Mouse (Mus musculus): Measurements from ENCODE around the gene Pcsk6. TPM values are rescaled to one million over a fixed set of nuclear protein-coding genes. Genes with fewer than 3 reads are reported as not detected.
A peak's percentile ranks its signal among the peaks of the same experiment; 100 is the strongest.
"Not testable (repeated sequence)": the region's sequence is repeated elsewhere in the genome, so short reads cannot be mapped to it uniquely, and the experiment has no call there.

Gene Pcsk6
- polyA plus RNA-seq, 1 experiment from 2014 or later, result 7.0 TPM

GRCm38 (mm10) chr7:65914761-65915301 is 53.3 kb downstream of the Pcsk6 start:
- no peak for ATAC-seq (ENCODE audit: low FRiP score, low TSS enrichment)
- Histone ChIP-seq H3K9me3 (ENCODE audit: control insufficient read depth, low read length) (no peaks in the 10 kb centered on the region), H3K27ac (replicated peaks) (0 out of 2 replicates have a peak overlapping the region, but pooled peaks have one; percentile 30), H3K9ac (ENCODE audit: low read length) (no peak overlapping the region), H3K4me2 (replicated peaks; ENCODE audit: low read depth) (0 out of 2 replicates have a peak overlapping the region, but pooled peaks have one; percentile 5), H3K4me1 (replicated peaks; ENCODE audit: control insufficient read depth, insufficient read depth) (no peaks in the 10 kb centered on the region), H3K36me3 (ENCODE audit: control insufficient read depth, insufficient read depth, low read length) (no peaks in the 10 kb centered on the region), H3K27me3 (ENCODE audit: control insufficient read depth, insufficient read depth, low read length) (no peaks in the 10 kb centered on the region), H3K4me3 (ENCODE audit: low read depth, low read length) (no peak overlapping the region)
- DNase-seq (ENCODE audit: low spot score), result no peak
- 29% methylated on average over 11 of the region's 11 CpGs for whole genome bisulfite sequencing
- TF ChIP-seq CTCF (IDR thresholded peaks at IDR 0.05; ENCODE audit: low read depth), result no peak
- no peak for TF ChIP-seq EP300 (optimal IDR thresholded peaks at IDR 0.05)

GRCm38 (mm10) chr7:65915821-65916220 is 54.3 kb downstream of the Pcsk6 start:
- DNase-seq (ENCODE audit: low spot score), result no peak

GRCm38 (mm10) chr7:65916566-65916965 is 55.0 kb downstream of the Pcsk6 start:
- Histone ChIP-seq H3K4me3 (ENCODE audit: low read depth, low read length) (no peak overlapping the region), H3K9me3 (ENCODE audit: control insufficient read depth, low read length) (no peaks in the 10 kb centered on the region), H3K4me1 (replicated peaks; ENCODE audit: control insufficient read depth, insufficient read depth) (no peaks in the 10 kb centered on the region), H3K27ac (replicated peaks) (no peak overlapping the region), H3K27me3 (ENCODE audit: control insufficient read depth, insufficient read depth, low read length) (no peaks in the 10 kb centered on the region), H3K36me3 (ENCODE audit: control insufficient read depth, insufficient read depth, low read length) (no peaks in the 10 kb centered on the region), H3K9ac (ENCODE audit: low read length) (no peak overlapping the region), H3K4me2 (replicated peaks; ENCODE audit: low read depth) (no peak overlapping the region)
- ATAC-seq (ENCODE audit: low FRiP score, low TSS enrichment) (no peak), DNase-seq (ENCODE audit: low spot score) (no peak)
- WGBS, result 79% methylated on average over 8 of the region's 8 CpGs
- TF ChIP-seq CTCF (IDR thresholded peaks at IDR 0.05; ENCODE audit: low read depth), result no peak
- no peak for TF ChIP-seq EP300 (optimal IDR thresholded peaks at IDR 0.05)

More at GRCm38 (mm10) chr7:65915821-65916220, 54.3 kb downstream of the Pcsk6 start:
- no peak overlapping the region for H3K4me2 ChIP-seq (replicated peaks; ENCODE audit: low read depth)
- WGBS, result 88% methylated on average over 7 of the region's 7 CpGs
- no peaks in the 10 kb centered on the region for H3K4me1 ChIP-seq (replicated peaks; ENCODE audit: control insufficient read depth, insufficient read depth)
- H3K9ac ChIP-seq (ENCODE audit: low read length), result no peak overlapping the region
- no peak for ATAC-seq (ENCODE audit: low FRiP score, low TSS enrichment)
- H3K27ac ChIP-seq (replicated peaks), result no peak overlapping the region
- no peaks in the 10 kb centered on the region for H3K36me3 ChIP-seq (ENCODE audit: control insufficient read depth, insufficient read depth, low read length)
- TF ChIP-seq CTCF (IDR thresholded peaks at IDR 0.05; ENCODE audit: low read depth), result no peak
- TF ChIP-seq EP300 (optimal IDR thresholded peaks at IDR 0.05), result no peak
- no peak overlapping the region for H3K4me3 ChIP-seq (ENCODE audit: low read depth, low read length)
- no peaks in the 10 kb centered on the region for H3K9me3 ChIP-seq (ENCODE audit: control insufficient read depth, low read length)
- H3K27me3 ChIP-seq (ENCODE audit: control insufficient read depth, insufficient read depth, low read length), result no peaks in the 10 kb centered on the region

GRCm38 (mm10) chr7:65918431-65918830 is 56.9 kb downstream of the Pcsk6 start:
- no peaks in the 10 kb centered on the region for H3K36me3 ChIP-seq (ENCODE audit: control insufficient read depth, insufficient read depth, low read length)
- no peak overlapping the region for H3K4me2 ChIP-seq (replicated peaks; ENCODE audit: low read depth)
- TF ChIP-seq EP300 (optimal IDR thresholded peaks at IDR 0.05), result no peak
- no peak for TF ChIP-seq CTCF (IDR thresholded peaks at IDR 0.05; ENCODE audit: low read depth)
- H3K27me3 ChIP-seq (ENCODE audit: control insufficient read depth, insufficient read depth, low read length), result no peaks in the 10 kb centered on the region
- DNase-seq (ENCODE audit: low spot score) (no peak), ATAC-seq (ENCODE audit: low FRiP score, low TSS enrichment) (no peak)
- no peak overlapping the region for H3K9ac ChIP-seq (ENCODE audit: low read length)
- no peak overlapping the region for H3K4me3 ChIP-seq (ENCODE audit: low read depth, low read length)
- WGBS, result 94% methylated on average over 4 of the region's 4 CpGs
- no peak overlapping the region for H3K27ac ChIP-seq (replicated peaks)
- peaks cover 4% of the 10 kb centered on the region; the same call in 1 of the 2 replicates for H3K9me3 ChIP-seq (ENCODE audit: control insufficient read depth, low read length)
- no peaks in the 10 kb centered on the region for H3K4me1 ChIP-seq (replicated peaks; ENCODE audit: control insufficient read depth, insufficient read depth)

GRCm38 (mm10) chr7:65929398-65929797 is 67.9 kb downstream of the Pcsk6 start:
- Histone ChIP-seq H3K27me3 (ENCODE audit: control insufficient read depth, insufficient read depth, low read length) (no peaks in the 10 kb centered on the region), H3K9ac (ENCODE audit: low read length) (no peak overlapping the region), H3K4me3 (ENCODE audit: low read depth, low read length) (no peak overlapping the region), H3K4me1 (replicated peaks; ENCODE audit: control insufficient read depth, insufficient read depth) (no peaks in the 10 kb centered on the region), H3K27ac (replicated peaks) (no peak overlapping the region), H3K9me3 (ENCODE audit: control insufficient read depth, low read length) (no peaks in the 10 kb centered on the region), H3K4me2 (replicated peaks; ENCODE audit: low read depth) (no peak overlapping the region), H3K36me3 (ENCODE audit: control insufficient read depth, insufficient read depth, low read length) (no peaks in the 10 kb centered on the region)
- WGBS, result 18% methylated on average over 5 of the region's 5 CpGs
- ATAC-seq (ENCODE audit: low FRiP score, low TSS enrichment) (no peak), DNase-seq (ENCODE audit: low spot score) (no peak)
- TF ChIP-seq CTCF (IDR thresholded peaks at IDR 0.05; ENCODE audit: low read depth), result no peak
- TF ChIP-seq EP300 (optimal IDR thresholded peaks at IDR 0.05), result no peak

GRCm38 (mm10) chr7:65930478-65930877 is 68.9 kb downstream of the Pcsk6 start:
- H3K9me3 ChIP-seq (ENCODE audit: control insufficient read depth, low read length), result no peaks in the 10 kb centered on the region
- no peak overlapping the region for H3K4me2 ChIP-seq (replicated peaks; ENCODE audit: low read depth)
- H3K27ac ChIP-seq (replicated peaks), result no peak overlapping the region
- no peaks in the 10 kb centered on the region for H3K4me1 ChIP-seq (replicated peaks; ENCODE audit: control insufficient read depth, insufficient read depth)
- TF ChIP-seq CTCF (IDR thresholded peaks at IDR 0.05; ENCODE audit: low read depth), result no peak
- TF ChIP-seq EP300 (optimal IDR thresholded peaks at IDR 0.05), result no peak
- no peak overlapping the region for H3K9ac ChIP-seq (ENCODE audit: low read length)
- H3K36me3 ChIP-seq (ENCODE audit: control insufficient read depth, insufficient read depth, low read length), result no peaks in the 10 kb centered on the region
- ATAC-seq (ENCODE audit: low FRiP score, low TSS enrichment), result no peak
- no peak overlapping the region for H3K4me3 ChIP-seq (ENCODE audit: low read depth, low read length)
- DNase-seq (ENCODE audit: low spot score), result no peak
- no peaks in the 10 kb centered on the region for H3K27me3 ChIP-seq (ENCODE audit: control insufficient read depth, insufficient read depth, low read length)
- WGBS, result 60% methylated on average over 11 of the region's 11 CpGs

- H3K27me3 ChIP-seq (ENCODE audit: control insufficient read depth, insufficient read depth, low read length); DNase-seq (ENCODE audit: low spot score); H3K9ac ChIP-seq (ENCODE audit: low read length); H3K9me3 ChIP-seq (ENCODE audit: control insufficient read depth, low read length); H3K4me3 ChIP-seq (ENCODE audit: low read depth, low read length); H3K4me2 ChIP-seq (replicated peaks; ENCODE audit: low read depth); ATAC-seq (ENCODE audit: low FRiP score, low TSS enrichment); H3K27ac ChIP-seq (replicated peaks); H3K4me1 ChIP-seq (replicated peaks; ENCODE audit: control insufficient read depth, insufficient read depth); H3K36me3 ChIP-seq (ENCODE audit: control insufficient read depth, insufficient read depth, low read length): not testable (repeated sequence)
- WGBS, result 36% methylated on average over 3 of the region's 3 CpGs
Measured at GRCm38 (mm10) chr7:65934238-65934970, 72.9 kb downstream of the Pcsk6 start.
